Mouse (Mus musculus): ENCODE data around the gene Agap1. TPM values are rescaled to one million over a fixed set of nuclear protein-coding genes. Genes with fewer than 3 reads are reported as not detected.
"Not testable (repeated sequence)": the region's sequence is repeated elsewhere in the genome, so short reads cannot be mapped to it uniquely, and the experiment has no call there.

Agap1 gene
- total RNA-seq, 2 experiments from 2014 or later: 4.9 to 8.3 TPM

GRCm38 (mm10) chr1:89496204-89496603, 41.6 kb downstream of the Agap1 start:
- ATAC-seq (replicated peaks; ENCODE audit: low FRiP score, poor library complexity, severe bottlenecking): no peak

DNA sequence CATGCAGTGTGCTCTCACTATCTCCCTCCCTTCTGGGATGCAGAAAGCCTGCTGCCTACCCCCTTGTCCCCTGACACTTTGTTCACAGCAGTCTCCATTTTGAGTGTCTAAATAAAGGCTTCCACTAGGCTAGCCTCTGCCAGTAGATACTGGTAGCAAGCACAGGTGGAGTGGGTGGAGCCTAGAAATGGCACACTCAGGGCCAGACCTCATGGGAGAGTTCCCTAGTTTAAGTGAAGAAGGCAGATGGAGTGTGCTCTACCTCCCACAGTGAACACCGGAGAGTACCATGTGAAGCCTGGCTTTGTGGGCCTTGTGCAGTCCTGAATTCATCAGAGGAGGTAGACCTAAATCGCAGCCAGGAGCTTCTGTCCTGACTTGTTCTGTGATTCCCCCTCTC, 46.3 kb downstream of the Agap1 start:
- ATAC-seq (replicated peaks; ENCODE audit: low FRiP score, poor library complexity, severe bottlenecking): no peak

GRCm38 (mm10) chr1:89501346-89501745, 46.7 kb downstream of the Agap1 start:
- ATAC-seq (replicated peaks; ENCODE audit: low FRiP score, poor library complexity, severe bottlenecking): no peak

GRCm38 (mm10) chr1:89501891-89502290, 47.3 kb downstream of the Agap1 start:
- ATAC-seq (replicated peaks; ENCODE audit: low FRiP score, poor library complexity, severe bottlenecking): not testable (repeated sequence)

GRCm38 (mm10) chr1:89509196-89509595, 54.6 kb downstream of the Agap1 start:
- no peak for ATAC-seq (replicated peaks; ENCODE audit: low FRiP score, poor library complexity, severe bottlenecking)

DNA sequence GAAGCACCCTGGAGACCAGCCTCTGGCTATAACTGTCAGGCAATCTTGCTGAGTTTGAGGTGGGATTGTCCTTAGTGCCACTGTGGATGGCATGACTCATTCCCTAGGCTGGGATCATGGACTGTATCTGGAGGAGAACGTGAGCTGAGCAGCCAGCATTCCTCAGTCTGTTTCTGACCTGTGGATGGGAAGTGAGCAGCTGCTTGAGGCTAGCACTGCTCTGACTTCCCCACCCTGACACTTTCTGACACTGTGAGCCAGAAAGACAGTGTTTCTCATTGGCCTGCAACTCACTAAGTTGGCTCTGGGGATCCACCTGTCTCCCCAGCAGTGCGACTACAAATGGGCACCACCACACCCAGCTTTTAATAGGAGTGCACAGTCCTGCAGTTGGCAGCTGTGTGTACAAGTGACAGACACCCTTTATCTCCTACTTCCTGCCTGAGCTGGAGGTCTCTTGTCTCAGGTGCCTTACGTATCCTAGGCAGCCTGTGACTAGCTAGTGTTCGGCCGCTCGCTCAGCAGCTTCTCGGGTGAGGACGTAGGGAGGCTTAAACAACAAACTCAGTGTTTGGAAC, 55.2 kb downstream of the Agap1 start:
- ATAC-seq (replicated peaks; ENCODE audit: low FRiP score, poor library complexity, severe bottlenecking): no peak

- ATAC-seq (replicated peaks; ENCODE audit: low FRiP score, poor library complexity, severe bottlenecking): no peak
Observed at GRCm38 (mm10) chr1:89510731-89511130, 56.1 kb downstream of the Agap1 start.

- no peak for ATAC-seq (replicated peaks; ENCODE audit: low FRiP score, poor library complexity, severe bottlenecking)
Observed at GRCm38 (mm10) chr1:89513616-89514283, 59.1 kb downstream of the Agap1 start.

DNA sequence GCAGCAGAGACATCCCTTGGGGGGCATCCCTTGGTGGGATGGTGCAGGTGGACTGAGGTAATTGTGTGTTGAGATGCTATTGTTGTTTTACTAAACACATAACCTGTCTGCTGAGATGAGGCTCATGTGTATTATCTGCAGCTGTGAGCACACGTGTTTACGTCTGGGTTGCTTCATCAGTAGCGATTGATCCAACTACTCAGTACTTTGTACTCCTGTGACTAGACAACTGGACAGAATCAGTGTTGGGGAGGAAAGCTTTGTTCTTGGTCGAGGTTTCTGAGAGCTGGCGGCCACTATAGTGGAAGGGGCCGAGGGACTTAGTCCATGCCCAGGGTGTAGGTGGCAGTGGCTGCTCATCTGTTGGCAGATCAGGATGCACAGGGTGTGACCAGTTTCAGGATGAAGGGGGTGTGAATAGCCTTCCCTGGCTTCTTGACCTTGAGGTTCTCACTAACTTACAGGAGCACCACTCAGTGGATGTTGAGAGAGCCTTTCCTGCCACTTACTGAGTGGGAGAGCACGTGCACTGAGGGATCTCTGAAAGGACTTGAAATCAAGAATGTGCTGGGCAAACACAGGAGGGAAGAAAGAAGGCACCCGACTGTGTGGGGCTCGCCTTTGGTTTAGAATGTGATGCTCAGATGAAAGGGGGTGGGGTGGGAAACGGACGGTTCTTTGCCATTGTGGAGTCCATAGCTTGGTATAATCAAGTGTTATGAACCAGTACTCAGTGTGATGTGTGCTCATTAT, 61.4 kb downstream of the Agap1 start:
- ATAC-seq (replicated peaks; ENCODE audit: low FRiP score, poor library complexity, severe bottlenecking): no peak

GRCm38 (mm10) chr1:89517817-89518216, 63.2 kb downstream of the Agap1 start:
- ATAC-seq (replicated peaks; ENCODE audit: low FRiP score, poor library complexity, severe bottlenecking): no peak

- ATAC-seq (replicated peaks; ENCODE audit: low FRiP score, poor library complexity, severe bottlenecking): no peak
Observed at GRCm38 (mm10) chr1:89519914-89520643, 65.5 kb downstream of the Agap1 start.

GRCm38 (mm10) chr1:89521406-89521805, 66.8 kb downstream of the Agap1 start:
- ATAC-seq (replicated peaks; ENCODE audit: low FRiP score, poor library complexity, severe bottlenecking): no peak

DNA sequence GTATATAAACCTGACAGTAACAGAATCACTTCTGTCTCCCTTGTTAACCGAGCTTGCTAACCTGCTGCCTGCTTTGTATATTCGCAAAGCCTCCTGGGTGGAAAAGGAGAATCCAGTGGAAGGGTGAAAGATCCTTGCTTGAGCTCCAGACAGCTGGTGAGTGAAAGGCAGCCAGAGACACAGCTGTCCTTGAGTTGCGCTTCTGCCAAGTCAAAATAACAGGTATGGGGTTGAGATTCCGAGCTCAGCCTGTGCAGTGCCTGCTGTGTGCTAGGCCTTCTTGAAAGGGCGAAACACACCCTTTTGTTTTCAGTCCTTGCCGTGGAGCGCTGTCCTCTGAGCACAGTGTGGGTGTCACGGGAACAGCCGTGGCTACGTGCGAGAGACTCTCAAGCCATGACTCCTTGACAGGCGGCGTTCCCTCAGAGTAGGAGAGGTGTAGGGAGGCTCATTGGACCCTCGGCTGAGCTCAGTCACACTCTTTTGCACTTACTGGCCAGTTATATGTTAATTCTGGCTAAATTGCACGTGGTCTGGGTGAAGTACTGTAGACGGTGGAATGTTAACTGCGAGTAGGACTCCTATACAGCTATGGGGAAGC, 67.4 kb downstream of the Agap1 start:
- no peak for ATAC-seq (replicated peaks; ENCODE audit: low FRiP score, poor library complexity, severe bottlenecking)

- ATAC-seq (replicated peaks; ENCODE audit: low FRiP score, poor library complexity, severe bottlenecking): no peak
Observed at GRCm38 (mm10) chr1:89524369-89524768, 69.8 kb downstream of the Agap1 start.

GRCm38 (mm10) chr1:89524998-89525397, 70.4 kb downstream of the Agap1 start:
- ATAC-seq (replicated peaks; ENCODE audit: low FRiP score, poor library complexity, severe bottlenecking): no peak

DNA sequence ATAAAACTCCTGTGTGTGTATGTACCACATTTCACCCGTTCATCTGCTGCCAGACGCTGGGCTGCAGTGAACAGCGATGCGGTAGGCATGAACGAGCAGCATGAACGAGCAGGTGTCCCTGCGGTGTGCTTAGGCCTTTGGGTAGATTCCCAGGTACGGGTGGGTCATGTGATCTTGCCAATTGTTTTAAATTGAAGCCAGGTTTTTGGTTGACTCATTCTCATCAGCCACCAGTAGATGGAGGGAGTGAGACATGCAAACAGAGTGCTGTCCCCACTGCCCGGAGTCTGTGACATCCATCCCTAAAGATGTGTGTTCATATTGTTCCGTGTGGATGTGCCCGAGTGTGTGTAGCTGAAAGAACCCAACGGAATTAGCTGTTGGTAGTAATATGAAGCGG, 71.2 kb downstream of the Agap1 start:
- ATAC-seq (replicated peaks; ENCODE audit: low FRiP score, poor library complexity, severe bottlenecking): no peak

DNA sequence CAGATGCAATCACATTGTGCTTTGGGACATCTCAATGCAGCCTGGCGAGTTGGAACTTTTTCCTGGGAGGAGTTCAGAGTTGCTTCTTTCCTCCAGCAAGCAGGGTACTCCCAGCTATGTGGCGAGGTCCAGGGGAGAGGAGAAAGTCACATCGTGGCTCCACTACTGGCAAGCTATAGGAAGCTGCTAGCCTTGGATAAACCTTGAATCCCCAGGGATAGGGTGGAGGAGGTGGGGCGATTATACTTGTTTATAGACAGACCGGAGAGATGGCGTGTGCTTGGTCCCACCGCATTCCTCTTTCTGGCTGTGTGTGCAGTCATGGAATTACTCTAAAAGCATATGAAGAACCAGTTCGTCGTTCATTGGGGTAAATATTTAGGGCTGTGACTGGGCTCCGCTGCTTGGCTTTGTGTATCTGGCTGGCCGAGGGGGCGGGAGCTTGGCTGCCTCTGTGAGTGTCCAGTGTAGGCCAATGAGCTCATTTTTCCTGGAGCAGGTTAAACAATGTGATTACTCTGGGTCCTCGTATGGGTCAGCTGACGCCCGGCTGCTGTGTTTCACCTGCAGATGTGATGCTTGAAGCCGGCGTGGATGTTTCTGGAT, 74.2 kb downstream of the Agap1 start:
- no peak for ATAC-seq (replicated peaks; ENCODE audit: low FRiP score, poor library complexity, severe bottlenecking)

- no peak for ATAC-seq (replicated peaks; ENCODE audit: low FRiP score, poor library complexity, severe bottlenecking)
Observed at GRCm38 (mm10) chr1:89533702-89534101, 79.1 kb downstream of the Agap1 start.

GRCm38 (mm10) chr1:89535206-89535605, 80.6 kb downstream of the Agap1 start:
- no peak for ATAC-seq (replicated peaks; ENCODE audit: low FRiP score, poor library complexity, severe bottlenecking)

Data from erythroblast, adult 5-6 weeks (primary cell).